Mouse (Mus musculus) NIH3T3 (cell line): ENCODE measurements around the gene Ier2.

Experiments used
- DNase-seq: peaks from one replicate; pipeline ENCODE4 v3.0.0-alpha.2; 2012; ENCODE audit warnings: low read depth

Ier2 gene

GRCm38 (mm10) chr8:84662581-84663065 lies at the start of gene Ier2:
TSS of gene Ier2 (minus strand) at chr8:84662852.
- DNase-seq = peak; percentile 97

- peak; percentile 84 for DNase-seq
These were observed 49.5 kb upstream of the Ier2 start for GRCm38 (mm10) chr8:84711933-84712758.

GRCm38 (mm10) chr8:84711312-84711711 lies 48.7 kb upstream of the Ier2 start:
- no peak for DNase-seq

- no peak for DNase-seq
These were observed 47.3 kb upstream of the Ier2 start for GRCm38 (mm10) chr8:84709931-84710330.

- peak; percentile 94 for DNase-seq
These were observed 46.3 kb upstream of the Ier2 start for GRCm38 (mm10) chr8:84708774-84709475.

- no peak for DNase-seq
These were observed 45.5 kb upstream of the Ier2 start for GRCm38 (mm10) chr8:84708071-84708541.

GRCm38 (mm10) chr8:84707267-84707883 lies 44.7 kb upstream of the Ier2 start:
- no peak for DNase-seq

GRCm38 (mm10) chr8:84706610-84707266 lies 44.1 kb upstream of the Ier2 start:
- DNase-seq = no peak

GRCm38 (mm10) chr8:84705960-84706359 lies 43.3 kb upstream of the Ier2 start:
- no peak for DNase-seq

GRCm38 (mm10) chr8:84704867-84705831 lies 42.5 kb upstream of the Ier2 start:
- DNase-seq = no peak

GRCm38 (mm10) chr8:84704356-84704755 lies 41.7 kb upstream of the Ier2 start:
- peak; percentile 64 for DNase-seq

- DNase-seq = no peak
These were observed 41.0 kb upstream of the Ier2 start for GRCm38 (mm10) chr8:84703466-84704249.

GRCm38 (mm10) chr8:84702963-84703465 lies 40.4 kb upstream of the Ier2 start:
- DNase-seq = no peak

- no peak for DNase-seq
These were observed 39.9 kb upstream of the Ier2 start for GRCm38 (mm10) chr8:84702561-84702960.

GRCm38 (mm10) chr8:84700941-84701911 lies 38.6 kb upstream of the Ier2 start, which contains the start of gene Lyl1:
TSS of gene Lyl1 (plus strand) at chr8:84701457.
- no peak for DNase-seq

- DNase-seq = no peak
These were observed 37.9 kb upstream of the Ier2 start for GRCm38 (mm10) chr8:84700526-84700925.

- peak; percentile 74 for DNase-seq
These were observed 37.2 kb upstream of the Ier2 start for GRCm38 (mm10) chr8:84699861-84700322.

GRCm38 (mm10) chr8:84698929-84699401 lies 36.3 kb upstream of the Ier2 start:
- peak; percentile 71 for DNase-seq
